Mouse (Mus musculus): ENCODE results near the gene Vangl2. TPM values are rescaled to one million over a fixed set of nuclear protein-coding genes. Genes with fewer than 3 reads are reported as not detected.

The Vangl2 gene
- polyA plus RNA-seq, 1 experiment from 2014 or later, result 6.8 TPM

DNA sequence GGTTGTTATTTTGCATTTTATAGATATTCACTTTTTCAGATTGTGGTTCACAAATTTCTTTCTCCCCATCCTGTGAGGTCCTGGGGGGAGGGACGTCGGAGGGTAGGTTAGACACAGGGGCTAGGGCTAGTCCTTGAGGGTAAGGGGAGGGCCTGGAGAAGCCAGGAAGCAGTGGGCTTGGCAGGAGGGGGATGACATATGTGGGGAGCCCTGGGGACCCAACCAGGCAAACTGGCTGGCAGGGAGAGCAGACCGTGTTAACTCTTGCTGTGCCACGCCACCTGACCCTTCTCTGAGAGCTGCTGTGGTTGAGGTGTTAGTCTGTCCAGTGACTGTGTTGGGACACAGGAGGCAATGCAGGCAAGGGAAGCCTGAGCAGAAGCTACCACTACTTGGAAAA, 32.4 kb upstream of the Vangl2 start:
- no peak overlapping the region for H3K9ac ChIP-seq (ENCODE audit: low read depth, low read length)
- 58% methylated on average over 4 of the region's 4 CpGs for WGBS
- no peaks in the 10 kb centered on the region for H3K9me3 ChIP-seq (ENCODE audit: control insufficient read depth, low read length)
- no peak overlapping the region for H3K27ac ChIP-seq (ENCODE audit: low read length)
- H3K4me2 ChIP-seq (ENCODE audit: low read depth, low read length), result no peak overlapping the region
- H3K4me1 ChIP-seq (ENCODE audit: control insufficient read depth, insufficient read depth, low read length), result peaks cover 22% of the 10 kb centered on the region
- H3K36me3 ChIP-seq (ENCODE audit: control insufficient read depth, insufficient read depth, low read length), result peaks cover 11% of the 10 kb centered on the region
- H3K27me3 ChIP-seq (replicated peaks; ENCODE audit: control insufficient read depth, insufficient read depth, low read length), result no peaks in the 10 kb centered on the region
- no peak overlapping the region for H3K4me3 ChIP-seq (ENCODE audit: low read length)
- no peak for ATAC-seq

DNA sequence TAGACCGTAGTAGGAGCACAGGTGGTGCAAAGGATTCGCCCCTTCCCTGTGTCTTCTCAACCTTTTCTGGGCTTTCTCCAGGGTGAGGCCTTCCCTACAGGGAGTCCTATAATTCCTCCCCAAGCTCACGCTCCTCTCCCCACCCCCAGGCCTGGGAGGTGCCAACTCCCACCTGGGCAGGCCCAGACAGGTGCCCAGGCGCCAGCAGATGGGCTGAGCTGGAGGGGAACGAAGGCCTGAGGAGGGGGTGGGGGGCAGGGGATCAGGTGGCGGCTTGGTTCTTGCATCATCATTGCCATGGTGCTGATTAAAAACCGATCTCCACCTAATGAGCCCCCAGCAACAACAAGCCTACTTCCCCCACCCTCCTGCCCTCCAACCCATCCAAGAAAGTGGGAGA, 30.6 kb upstream of the Vangl2 start:
- Histone ChIP-seq H3K27ac (ENCODE audit: low read length) (no peak overlapping the region), H3K9ac (ENCODE audit: low read depth, low read length) (no peak overlapping the region), H3K27me3 (replicated peaks; ENCODE audit: control insufficient read depth, insufficient read depth, low read length) (peaks cover 5% of the 10 kb centered on the region; the same call in 1 of the 2 replicates), H3K9me3 (ENCODE audit: control insufficient read depth, low read length) (no peaks in the 10 kb centered on the region), H3K36me3 (ENCODE audit: control insufficient read depth, insufficient read depth, low read length) (no peaks in the 10 kb centered on the region), H3K4me2 (ENCODE audit: low read depth, low read length) (no peak overlapping the region), H3K4me3 (ENCODE audit: low read length) (no peak overlapping the region), H3K4me1 (ENCODE audit: control insufficient read depth, insufficient read depth, low read length) (peaks cover 21% of the 10 kb centered on the region)
- 69% methylated on average over 7 of the region's 7 CpGs for WGBS
- no peak for ATAC-seq

DNA sequence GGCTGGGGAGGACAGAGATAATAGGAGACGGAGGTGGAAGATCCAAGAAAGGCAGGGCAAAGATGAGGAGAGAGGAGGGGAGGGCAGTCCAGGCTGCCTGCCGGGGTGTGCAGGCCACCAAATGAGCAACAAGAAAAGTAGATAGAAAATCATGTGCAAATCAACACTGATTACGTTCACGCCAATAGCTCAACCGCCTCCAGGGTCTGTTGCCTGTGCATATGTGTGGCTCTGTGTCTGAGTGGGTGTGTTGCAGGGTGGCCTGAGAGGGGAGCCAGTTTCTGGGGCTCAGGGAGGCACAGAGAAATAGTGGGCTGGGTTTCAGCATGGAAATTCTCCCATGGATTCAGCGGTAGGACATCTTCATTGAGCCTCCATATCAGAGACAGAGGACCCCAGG, 30.1 kb upstream of the Vangl2 start:
- peaks cover 6% of the 10 kb centered on the region for H3K27me3 ChIP-seq (replicated peaks; ENCODE audit: control insufficient read depth, insufficient read depth, low read length)
- no peak overlapping the region for H3K4me3 ChIP-seq (ENCODE audit: low read length)
- H3K4me1 ChIP-seq (ENCODE audit: control insufficient read depth, insufficient read depth, low read length), result peaks cover 22% of the 10 kb centered on the region
- 72% methylated on average over 6 of the region's 6 CpGs for WGBS
- H3K9ac ChIP-seq (ENCODE audit: low read depth, low read length), result 0 out of 2 replicates have a peak overlapping the region, but pooled peaks have one; percentile 4
- no peak overlapping the region for H3K27ac ChIP-seq (ENCODE audit: low read length)
- no peaks in the 10 kb centered on the region for H3K9me3 ChIP-seq (ENCODE audit: control insufficient read depth, low read length)
- no peak overlapping the region for H3K4me2 ChIP-seq (ENCODE audit: low read depth, low read length)
- no peaks in the 10 kb centered on the region for H3K36me3 ChIP-seq (ENCODE audit: control insufficient read depth, insufficient read depth, low read length)
- ATAC-seq, result no peak

DNA sequence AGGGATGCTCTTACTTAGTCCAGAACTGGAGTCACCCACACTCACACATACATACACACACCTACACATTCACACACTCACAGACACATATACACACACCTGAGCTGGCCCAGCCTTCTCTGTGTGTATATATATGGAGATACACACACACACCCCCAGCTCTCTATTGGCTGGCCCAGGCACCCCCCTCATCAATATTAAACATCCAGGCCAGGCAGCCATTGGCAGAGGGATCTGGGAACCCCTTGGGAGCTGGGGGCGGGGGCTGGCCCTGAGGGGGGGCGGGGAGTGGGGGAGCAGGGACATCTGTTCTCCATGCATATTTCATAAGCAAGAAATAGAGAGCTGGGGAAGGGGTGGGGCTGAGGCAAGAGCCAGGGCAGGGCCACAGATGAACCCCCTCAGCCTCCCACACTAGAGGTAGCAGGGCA, 29.3 kb upstream of the Vangl2 start, which contains the start of gene Nhlh1:
Nhlh1 (minus strand) TSS at position 83 of the 431 bp plus-strand sequence.
- no peak within 1 kb of the TSS for H3K4me3 ChIP-seq (ENCODE audit: low read length)
- H3K27ac ChIP-seq (ENCODE audit: low read length), result no peak within 1 kb of the TSS
- H3K4me1 ChIP-seq (ENCODE audit: control insufficient read depth, insufficient read depth, low read length), result peaks cover 27% of the 10 kb centered on the region
- H3K4me2 ChIP-seq (ENCODE audit: low read depth, low read length), result no peak within 1 kb of the TSS
- 0 out of 2 replicates have a peak within 1 kb of the TSS, but pooled peaks have one; percentile 4 for H3K9ac ChIP-seq (ENCODE audit: low read depth, low read length)
- no peak for ATAC-seq
- H3K9me3 ChIP-seq (ENCODE audit: control insufficient read depth, low read length), result no peaks in the 10 kb centered on the region
- H3K36me3 ChIP-seq (ENCODE audit: control insufficient read depth, insufficient read depth, low read length), result no peaks in the 10 kb centered on the region
- 42% methylated on average over 2 of the region's 2 CpGs for WGBS
- peaks cover 10% of the 10 kb centered on the region for H3K27me3 ChIP-seq (replicated peaks; ENCODE audit: control insufficient read depth, insufficient read depth, low read length)

GRCm38 (mm10) chr1:172056251-172056650, 28.0 kb upstream of the Vangl2 start:
- no peak overlapping the region for H3K27ac ChIP-seq (ENCODE audit: low read length)
- H3K9me3 ChIP-seq (ENCODE audit: control insufficient read depth, low read length), result no peaks in the 10 kb centered on the region
- WGBS, result 73% methylated on average over 4 of the region's 4 CpGs
- H3K4me3 ChIP-seq (ENCODE audit: low read length), result no peak overlapping the region
- H3K27me3 ChIP-seq (replicated peaks; ENCODE audit: control insufficient read depth, insufficient read depth, low read length), result peaks cover 10% of the 10 kb centered on the region
- H3K36me3 ChIP-seq (ENCODE audit: control insufficient read depth, insufficient read depth, low read length), result no peaks in the 10 kb centered on the region
- H3K9ac ChIP-seq (ENCODE audit: low read depth, low read length), result no peak overlapping the region
- no peak overlapping the region for H3K4me2 ChIP-seq (ENCODE audit: low read depth, low read length)
- peaks cover 17% of the 10 kb centered on the region for H3K4me1 ChIP-seq (ENCODE audit: control insufficient read depth, insufficient read depth, low read length)
- no peak for ATAC-seq

- ATAC-seq, result peak; percentile 24; the same call in 1 of the 2 replicates
- no peaks in the 10 kb centered on the region for H3K36me3 ChIP-seq (ENCODE audit: control insufficient read depth, insufficient read depth, low read length)
- 8% methylated on average over 42 of the region's 42 CpGs for WGBS
- peak overlapping the region; percentile 47 for H3K9ac ChIP-seq (ENCODE audit: low read depth, low read length)
- H3K27me3 ChIP-seq (replicated peaks; ENCODE audit: control insufficient read depth, insufficient read depth, low read length), result peaks cover 10% of the 10 kb centered on the region
- H3K27ac ChIP-seq (ENCODE audit: low read length), result no peak overlapping the region
- peak overlapping the region; percentile 36 for H3K4me3 ChIP-seq (ENCODE audit: low read length)
- H3K9me3 ChIP-seq (ENCODE audit: control insufficient read depth, low read length), result no peaks in the 10 kb centered on the region
- peaks cover 16% of the 10 kb centered on the region for H3K4me1 ChIP-seq (ENCODE audit: control insufficient read depth, insufficient read depth, low read length)
- peak overlapping the region; percentile 66 for H3K4me2 ChIP-seq (ENCODE audit: low read depth, low read length)
Observed at GRCm38 (mm10) chr1:172053541-172054440, 25.5 kb upstream of the Vangl2 start.

GRCm38 (mm10) chr1:172052766-172053279, 24.6 kb upstream of the Vangl2 start:
- Histone ChIP-seq H3K4me2 (ENCODE audit: low read depth, low read length) (no peak overlapping the region), H3K4me3 (ENCODE audit: low read length) (no peak overlapping the region), H3K4me1 (ENCODE audit: control insufficient read depth, insufficient read depth, low read length) (peaks cover 16% of the 10 kb centered on the region), H3K27ac (ENCODE audit: low read length) (no peak overlapping the region), H3K9ac (ENCODE audit: low read depth, low read length) (no peak overlapping the region), H3K9me3 (ENCODE audit: control insufficient read depth, low read length) (no peaks in the 10 kb centered on the region), H3K27me3 (replicated peaks; ENCODE audit: control insufficient read depth, insufficient read depth, low read length) (peaks cover 10% of the 10 kb centered on the region), H3K36me3 (ENCODE audit: control insufficient read depth, insufficient read depth, low read length) (no peaks in the 10 kb centered on the region)
- 15% methylated on average over 10 of the region's 10 CpGs for WGBS
- no peak for ATAC-seq

DNA sequence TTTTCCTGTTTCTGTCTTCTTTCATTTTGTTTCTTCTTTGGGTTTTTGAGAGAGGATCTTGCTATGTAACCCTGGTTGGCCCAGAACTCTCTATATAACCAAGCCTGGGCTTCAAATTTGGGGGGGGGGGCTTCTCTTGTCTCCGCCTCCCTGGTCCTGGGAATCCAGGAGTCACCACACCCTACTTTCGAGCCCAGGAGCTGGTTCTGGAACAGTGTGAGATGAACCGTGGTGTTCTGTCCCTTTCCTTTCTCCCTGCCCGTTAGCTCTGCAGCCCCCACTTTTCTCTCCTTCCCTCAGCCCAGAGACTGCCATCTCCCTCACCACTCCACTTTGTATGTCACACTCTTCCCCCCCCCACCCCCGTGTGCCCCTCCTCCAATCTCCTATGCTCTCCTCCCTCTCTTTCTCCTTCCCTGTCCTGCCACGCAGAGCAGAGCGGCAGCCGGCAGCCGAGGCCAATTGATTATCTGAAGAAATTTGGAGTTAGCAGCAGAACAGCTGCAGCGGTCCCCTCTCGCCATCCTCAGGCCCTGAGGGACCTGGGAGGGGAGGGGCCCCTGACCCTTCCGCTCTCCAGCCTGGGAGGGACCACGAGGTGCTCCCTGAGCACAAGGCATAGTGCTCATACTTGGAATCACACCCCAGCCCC, 21.0 kb upstream of the Vangl2 start:
- Histone ChIP-seq H3K4me1 (ENCODE audit: control insufficient read depth, insufficient read depth, low read length) (peaks cover 20% of the 10 kb centered on the region), H3K9ac (ENCODE audit: low read depth, low read length) (no peak overlapping the region), H3K36me3 (ENCODE audit: control insufficient read depth, insufficient read depth, low read length) (no peaks in the 10 kb centered on the region), H3K4me2 (ENCODE audit: low read depth, low read length) (no peak overlapping the region), H3K27me3 (replicated peaks; ENCODE audit: control insufficient read depth, insufficient read depth, low read length) (peaks cover 8% of the 10 kb centered on the region), H3K9me3 (ENCODE audit: control insufficient read depth, low read length) (no peaks in the 10 kb centered on the region), H3K27ac (ENCODE audit: low read length) (no peak overlapping the region), H3K4me3 (ENCODE audit: low read length) (no peak overlapping the region)
- no peak for ATAC-seq
- WGBS, result 35% methylated on average over 13 of the region's 13 CpGs

GRCm38 (mm10) chr1:172048241-172048734, 20.0 kb upstream of the Vangl2 start:
- no peaks in the 10 kb centered on the region for H3K36me3 ChIP-seq (ENCODE audit: control insufficient read depth, insufficient read depth, low read length)
- H3K4me3 ChIP-seq (ENCODE audit: low read length), result no peak overlapping the region
- WGBS, result 33% methylated on average over 6 of the region's 6 CpGs
- no peak overlapping the region for H3K27ac ChIP-seq (ENCODE audit: low read length)
- no peaks in the 10 kb centered on the region for H3K9me3 ChIP-seq (ENCODE audit: control insufficient read depth, low read length)
- H3K4me2 ChIP-seq (ENCODE audit: low read depth, low read length), result no peak overlapping the region
- ATAC-seq, result peak; percentile 41; the same call in 1 of the 2 replicates
- H3K27me3 ChIP-seq (replicated peaks; ENCODE audit: control insufficient read depth, insufficient read depth, low read length), result peaks cover 4% of the 10 kb centered on the region; the same call in 1 of the 2 replicates
- peaks cover 10% of the 10 kb centered on the region for H3K4me1 ChIP-seq (ENCODE audit: control insufficient read depth, insufficient read depth, low read length)
- H3K9ac ChIP-seq (ENCODE audit: low read depth, low read length), result no peak overlapping the region
